Mouse (Mus musculus) midbrain, embryonic 16.5 days (tissue): ENCODE data around the gene Psmb8. TPM values are rescaled to one million over a fixed set of nuclear protein-coding genes. Genes with fewer than 3 reads are reported as not detected.
"Not testable (repeated sequence)": the region's sequence is repeated elsewhere in the genome, so short reads cannot be mapped to it uniquely, and the experiment has no call there.

Experiments used
- ATAC-seq: fragments of 200-750 bp; cut with Nextera tagmentation; 2 replicates; pipeline ENCODE4 v1.8.0; 2017; ENCODE audit warnings: moderate TSS enrichment
- H3K27ac ChIP-seq: fragments of 300-500 bp; sonication (generic); 2 replicates; pipeline ENCODE4 v1.5.1; 2014; ENCODE audit warnings: mild to moderate bottlenecking, low read length, mixed read lengths
- H3K27me3 ChIP-seq: fragments of 300-500 bp; sonication (generic); 2 replicates; pipeline ENCODE4 v1.6.1; 2014; ENCODE audit warnings: low read depth, low read length, mixed read lengths; ENCODE audit not compliant: control insufficient read depth, insufficient read depth
- H3K36me3 ChIP-seq: fragments of 300-500 bp; sonication (generic); 2 replicates; pipeline ENCODE4 v1.6.1; 2014; ENCODE audit warnings: mild to moderate bottlenecking, low read length, moderate library complexity, mixed read lengths; ENCODE audit not compliant: control insufficient read depth, insufficient read depth
- H3K4me1 ChIP-seq: fragments of 300-500 bp; sonication (generic); 2 replicates; pipeline ENCODE4 v1.6.1; 2014; ENCODE audit warnings: mild to moderate bottlenecking, low read length, mixed read lengths; ENCODE audit not compliant: control insufficient read depth, insufficient read depth
- H3K4me2 ChIP-seq: fragments of 300-500 bp; sonication (generic); 2 replicates; pipeline ENCODE4 v1.6.1; 2014; ENCODE audit warnings: mild to moderate bottlenecking, low read length, mixed read lengths
- H3K4me3 ChIP-seq: fragments of 300-500 bp; sonication (generic); 2 replicates; pipeline ENCODE4 v1.5.1; 2014; ENCODE audit warnings: low read depth, mild to moderate bottlenecking, low read length, moderate library complexity, mixed read lengths
- H3K9ac ChIP-seq: fragments of 300-500 bp; sonication (generic); 2 replicates; pipeline ENCODE4 v1.6.1; 2014; ENCODE audit warnings: low read depth, low read length, mixed read lengths
- H3K9me3 ChIP-seq: fragments of 300-500 bp; sonication (generic); replicated peaks from 2 replicates; pipeline ENCODE4 v1.6.1; 2014; ENCODE audit warnings: mild to moderate bottlenecking, low read length, mixed read lengths; ENCODE audit not compliant: control insufficient read depth, poor library complexity, severe bottlenecking
- WGBS: fragments of 180-500 bp; shearing (Covaris S2); extraction: QIAGEN DNeasy Blood & Tissue Kit; methylation state at CpG from one replicate; pipeline ENCODE4 v1.1.7; 2014; 5-methylcytosine and 5-hydroxymethylcytosine counted together
- polyA plus RNA-seq: library from polyadenylated mRNA; unstranded; fragments of >200 nt; fragmentation: Nextera tagmentation; extraction: Ambion mirVana; gene quantifications from 2 replicates; pipeline ENCODE4 v1.2.1, GENCODE M21; 2015

The Psmb8 gene
- polyA plus RNA-seq, 1 experiment from 2014 or later = 2.8 TPM

DNA sequence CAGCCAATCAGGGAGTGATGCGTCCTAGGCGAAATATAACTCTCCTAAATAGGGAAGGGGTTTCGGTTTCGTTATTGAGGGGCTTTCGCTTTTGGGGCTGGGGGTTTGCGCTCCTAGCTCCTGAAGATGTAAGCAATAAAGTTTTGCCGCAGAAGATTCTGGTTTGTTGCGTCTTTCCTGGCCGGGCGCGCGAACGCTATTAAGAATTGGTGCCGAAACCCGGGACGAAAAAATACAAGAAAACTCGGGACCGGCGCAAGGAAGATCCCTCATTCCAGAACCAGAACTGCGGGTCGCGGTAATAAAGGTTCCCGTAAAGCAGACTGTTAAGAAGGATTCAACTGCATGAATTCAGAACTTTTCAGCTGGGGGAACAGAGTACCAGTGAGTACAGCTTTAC is 28.4 kb downstream of the Psmb8 start:
- H3K4me1 ChIP-seq, H3K27me3 ChIP-seq, H3K36me3 ChIP-seq, H3K4me3 ChIP-seq, H3K9me3 ChIP-seq, H3K4me2 ChIP-seq, H3K27ac ChIP-seq, ATAC-seq, H3K9ac ChIP-seq: not testable (repeated sequence)
- 95% methylated on average over 11 of the region's 23 CpGs for WGBS

DNA sequence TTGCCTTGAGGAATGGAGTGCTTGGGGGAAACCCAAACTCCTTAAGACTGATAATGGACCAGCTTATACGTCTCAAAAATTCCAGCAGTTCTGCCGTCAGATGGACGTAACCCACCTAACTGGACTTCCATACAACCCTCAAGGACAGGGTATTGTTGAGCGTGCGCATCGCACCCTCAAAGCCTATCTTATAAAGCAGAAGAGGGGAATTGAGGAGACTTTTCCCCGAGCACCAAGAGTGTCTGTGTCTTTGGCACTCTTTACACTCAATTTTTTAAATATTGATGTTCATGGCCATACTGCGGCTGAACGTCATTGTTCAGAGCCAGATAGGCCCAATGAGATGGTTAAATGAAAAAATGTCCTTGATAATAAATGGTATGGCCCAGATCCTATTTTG is 33.5 kb downstream of the Psmb8 start:
- 97% methylated on average over 6 of the region's 9 CpGs for WGBS
- H3K27ac ChIP-seq, H3K4me3 ChIP-seq, H3K9ac ChIP-seq, H3K36me3 ChIP-seq, ATAC-seq, H3K4me2 ChIP-seq, H3K9me3 ChIP-seq, H3K4me1 ChIP-seq, H3K27me3 ChIP-seq: not testable (repeated sequence)

DNA sequence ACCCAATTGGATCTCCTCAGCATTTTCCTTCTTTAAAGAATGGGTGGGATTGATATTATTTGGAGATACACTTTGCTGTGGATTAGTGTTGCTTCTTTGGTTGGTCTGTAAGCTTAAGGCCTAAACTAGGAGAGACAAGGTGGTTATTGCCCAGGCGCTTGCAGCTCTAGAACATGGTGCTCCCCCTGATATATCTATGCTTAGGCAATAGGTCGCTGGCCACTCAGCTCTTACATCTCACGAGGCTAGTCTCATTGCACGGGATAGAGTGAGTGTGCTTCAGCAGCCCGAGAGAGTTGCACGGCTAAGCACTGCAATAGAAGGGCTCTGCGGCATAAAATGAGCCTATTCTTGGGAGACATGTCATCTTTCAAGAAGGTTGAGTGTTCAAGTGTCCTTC is 34.5 kb downstream of the Psmb8 start:
- H3K4me1 ChIP-seq, H3K27ac ChIP-seq, ATAC-seq, H3K4me2 ChIP-seq, H3K36me3 ChIP-seq, H3K27me3 ChIP-seq, H3K9ac ChIP-seq, H3K4me3 ChIP-seq, H3K9me3 ChIP-seq: not testable (repeated sequence)
- 97% methylated on average over 5 of the region's 7 CpGs for WGBS

DNA sequence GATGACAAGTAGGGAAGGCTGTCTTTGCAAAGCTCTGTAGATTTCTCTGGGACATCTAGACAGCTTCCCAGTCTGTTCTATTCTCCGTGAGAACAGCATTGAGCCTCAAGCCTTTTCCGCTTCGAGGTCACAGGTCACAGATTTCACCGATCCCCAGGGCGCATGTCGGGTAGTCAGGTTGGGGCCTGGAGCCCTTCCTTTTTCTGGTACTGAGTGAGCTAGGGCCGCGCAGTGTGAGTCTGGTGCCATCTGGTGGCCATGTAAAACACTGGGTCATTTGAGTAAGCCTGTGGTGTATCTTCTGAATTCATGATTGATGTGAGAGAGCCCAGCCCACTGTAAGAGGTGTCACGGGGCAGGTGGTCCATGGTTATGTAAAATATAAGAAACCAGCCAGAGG is 37.4 kb downstream of the Psmb8 start:
- 45% methylated on average over 9 of the region's 9 CpGs for WGBS
- Histone ChIP-seq H3K4me3 (no peak overlapping the region), H3K4me2 (no peak overlapping the region), H3K27ac (no peak overlapping the region), H3K9ac (no peak overlapping the region), H3K27me3 (no peaks in the 10 kb centered on the region), H3K9me3 (no peaks in the 10 kb centered on the region), H3K4me1 (no peaks in the 10 kb centered on the region), H3K36me3 (no peaks in the 10 kb centered on the region)
- no peak for ATAC-seq

DNA sequence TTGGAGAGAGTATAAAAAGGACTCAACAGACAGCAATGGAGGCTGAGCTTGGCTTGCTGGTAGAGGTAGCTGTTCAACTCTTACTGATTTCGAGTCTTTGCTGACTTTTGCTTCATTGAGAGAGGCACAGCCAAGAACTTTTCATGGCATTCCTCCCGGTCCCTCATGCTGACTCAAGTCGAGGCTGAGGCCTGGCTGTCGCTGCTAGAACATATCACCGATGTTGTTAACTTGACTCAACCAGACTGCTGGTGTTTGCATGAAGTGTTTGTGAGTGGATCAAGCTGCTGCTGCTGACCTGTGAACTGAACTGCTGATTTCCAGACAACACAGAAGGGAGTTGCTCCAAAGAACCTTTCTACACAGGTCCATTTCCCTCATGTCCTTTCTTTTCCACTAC is 39.2 kb downstream of the Psmb8 start:
- no peak overlapping the region for H3K4me2 ChIP-seq
- H3K4me3 ChIP-seq = no peak overlapping the region
- H3K4me1 ChIP-seq = no peaks in the 10 kb centered on the region
- no peak for ATAC-seq
- no peak overlapping the region for H3K9ac ChIP-seq
- H3K36me3 ChIP-seq = no peaks in the 10 kb centered on the region
- H3K27me3 ChIP-seq = no peaks in the 10 kb centered on the region
- WGBS = 79% methylated on average over 5 of the region's 5 CpGs
- H3K27ac ChIP-seq = no peak overlapping the region
- H3K9me3 ChIP-seq = no peaks in the 10 kb centered on the region; the same call in 1 of the 2 replicates

DNA sequence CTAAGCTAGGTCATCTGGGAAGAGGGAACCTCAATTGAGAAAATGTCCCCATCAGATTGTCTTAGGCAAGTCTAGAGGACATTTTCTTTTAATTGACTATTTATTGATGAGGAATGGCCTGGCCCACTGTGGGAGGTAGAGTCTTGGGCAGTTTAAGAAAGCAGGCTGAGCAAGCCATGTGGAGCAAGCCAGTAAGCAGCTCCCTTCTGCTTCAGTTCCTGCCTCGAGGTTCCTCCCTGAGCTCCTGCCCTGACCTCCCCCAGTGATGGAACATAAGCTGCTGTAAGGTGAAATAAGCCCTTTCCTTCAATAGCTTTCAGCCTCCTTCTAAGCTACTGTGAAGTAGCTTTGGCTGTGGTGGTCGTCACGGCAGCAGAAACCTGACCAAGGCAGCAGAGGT is 40.2 kb downstream of the Psmb8 start:
- H3K9ac ChIP-seq = no peak overlapping the region
- WGBS = 71% methylated on average over 3 of the region's 3 CpGs
- no peaks in the 10 kb centered on the region for H3K36me3 ChIP-seq
- H3K4me2 ChIP-seq = no peak overlapping the region
- no peak overlapping the region for H3K4me3 ChIP-seq
- no peaks in the 10 kb centered on the region for H3K4me1 ChIP-seq
- no peak overlapping the region for H3K27ac ChIP-seq
- ATAC-seq = no peak
- no peaks in the 10 kb centered on the region for H3K27me3 ChIP-seq
- no peaks in the 10 kb centered on the region; the same call in 1 of the 2 replicates for H3K9me3 ChIP-seq

DNA sequence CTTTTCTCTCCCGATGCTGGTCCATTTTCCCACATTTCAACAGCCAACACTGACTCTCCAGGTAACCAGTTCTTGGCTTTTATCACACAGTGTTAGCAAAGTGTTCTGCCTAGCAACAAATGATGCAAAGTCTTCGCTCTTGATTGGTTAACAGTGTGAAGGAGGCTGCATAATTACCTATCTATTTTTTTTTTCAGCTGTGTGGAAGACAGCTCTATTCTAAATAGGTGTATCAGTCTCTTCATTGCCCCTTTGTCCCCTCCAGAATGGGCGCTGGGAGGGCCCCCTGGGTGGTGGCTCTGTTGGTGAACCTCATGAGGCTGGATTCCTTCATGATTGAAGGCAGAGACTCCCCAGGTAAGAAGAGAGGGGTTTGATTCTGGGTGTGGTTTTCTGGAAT is 41.2 kb downstream of the Psmb8 start, which contains the start of gene H2-Ob:
Gene H2-Ob (plus strand): TSS at position 198 of the 400 bp plus-strand sequence.
- H3K9me3 ChIP-seq = no peaks in the 10 kb centered on the region; the same call in 1 of the 2 replicates
- 68% methylated on average over 3 of the region's 3 CpGs for WGBS
- H3K4me2 ChIP-seq = no peak within 1 kb of the TSS
- no peaks in the 10 kb centered on the region for H3K36me3 ChIP-seq
- H3K27me3 ChIP-seq = no peaks in the 10 kb centered on the region
- H3K27ac ChIP-seq = no peak within 1 kb of the TSS
- H3K4me1 ChIP-seq = no peaks in the 10 kb centered on the region
- peak; percentile 64; the same call in 1 of the 2 replicates for ATAC-seq
- no peak within 1 kb of the TSS for H3K9ac ChIP-seq
- H3K4me3 ChIP-seq = no peak within 1 kb of the TSS

DNA sequence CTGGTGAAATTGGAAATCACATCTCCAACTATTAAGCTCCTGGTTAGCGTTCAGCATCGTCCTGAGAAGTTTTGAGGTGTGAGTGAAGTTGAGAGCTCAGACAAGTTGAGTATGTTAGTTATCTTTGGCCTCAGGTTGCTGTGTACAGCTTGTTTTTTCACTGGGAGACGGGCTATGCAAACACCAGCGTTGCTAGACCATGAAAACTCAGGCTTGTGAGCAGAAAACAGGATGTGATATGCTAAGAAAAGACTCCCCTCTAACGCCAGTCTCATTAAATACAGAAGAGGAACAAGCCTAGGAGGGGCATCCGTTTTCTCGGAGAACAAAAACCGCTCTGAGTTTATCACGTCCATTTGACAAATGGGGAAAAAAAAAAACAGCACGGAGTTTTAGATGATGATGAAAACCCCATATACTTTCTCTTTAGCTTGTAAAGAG is 42.1 kb downstream of the Psmb8 start:
- H3K27me3 ChIP-seq = no peaks in the 10 kb centered on the region
- no peaks in the 10 kb centered on the region for H3K36me3 ChIP-seq
- no peak overlapping the region for H3K4me3 ChIP-seq
- ATAC-seq = no peak
- H3K4me2 ChIP-seq = no peak overlapping the region
- no peaks in the 10 kb centered on the region for H3K4me1 ChIP-seq
- H3K9ac ChIP-seq = no peak overlapping the region
- no peaks in the 10 kb centered on the region; the same call in 1 of the 2 replicates for H3K9me3 ChIP-seq
- 69% methylated on average over 10 of the region's 10 CpGs for WGBS
- no peak overlapping the region for H3K27ac ChIP-seq

DNA sequence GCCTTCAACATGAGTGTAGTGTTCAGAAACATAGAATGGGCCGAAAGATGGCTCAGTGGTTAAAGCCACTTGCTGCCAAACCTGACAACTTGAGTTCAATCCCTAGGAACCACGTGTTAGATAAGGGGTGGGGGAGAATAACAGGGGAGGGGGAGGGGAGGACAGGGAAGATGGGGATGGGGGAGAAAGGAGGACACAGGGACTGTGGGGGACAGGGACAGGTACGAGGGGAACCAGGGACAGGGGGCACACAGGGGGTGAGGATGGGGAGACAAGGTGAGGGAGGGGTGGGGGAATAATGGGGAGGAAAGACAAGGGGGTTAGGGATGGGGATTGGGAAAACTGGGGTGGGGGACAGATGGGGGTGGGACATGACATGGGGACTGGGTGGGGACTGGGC is 42.8 kb downstream of the Psmb8 start:
- H3K27ac ChIP-seq = no peak overlapping the region
- no peaks in the 10 kb centered on the region; the same call in 1 of the 2 replicates for H3K9me3 ChIP-seq
- no peak for ATAC-seq
- H3K9ac ChIP-seq = no peak overlapping the region
- no peaks in the 10 kb centered on the region for H3K36me3 ChIP-seq
- WGBS = 65% methylated on average over 3 of the region's 3 CpGs
- no peak overlapping the region for H3K4me3 ChIP-seq
- H3K27me3 ChIP-seq = no peaks in the 10 kb centered on the region
- H3K4me2 ChIP-seq = no peak overlapping the region
- no peaks in the 10 kb centered on the region for H3K4me1 ChIP-seq
